Mouse (Mus musculus): ENCODE results near the gene Ppp1r12b. TPM values are rescaled to one million over a fixed set of nuclear protein-coding genes. Genes with fewer than 3 reads are reported as not detected.

Gene Ppp1r12b
- polyA plus RNA-seq, 1 experiment: 17.8 TPM

DNA sequence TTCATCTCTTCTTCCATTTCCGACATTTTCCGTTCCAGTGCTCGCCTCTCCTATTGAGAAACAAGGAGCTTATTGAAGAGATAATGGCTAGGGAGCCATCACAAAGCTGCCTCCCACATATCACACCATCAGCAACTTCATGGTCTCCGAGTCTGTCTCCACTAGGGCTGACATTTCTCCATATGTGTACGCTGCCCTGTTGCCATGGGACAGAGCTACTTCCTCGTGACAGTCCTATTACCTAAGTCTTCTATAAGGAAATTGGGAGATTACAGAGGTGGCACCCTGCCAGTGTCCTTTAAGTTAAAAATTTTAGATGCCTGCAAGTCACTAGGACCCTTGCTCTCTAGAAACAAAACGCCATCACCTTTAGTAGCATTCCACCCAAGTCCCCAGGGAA, 183.7 kb downstream of the Ppp1r12b start:
- TF ChIP-seq POLR2A (IDR thresholded peaks at IDR 0.05; ENCODE audit: borderline replicate concordance, control insufficient read depth, low read depth, low read length): no peak
- TF ChIP-seq CTCF (IDR thresholded peaks at IDR 0.05; ENCODE audit: control insufficient read depth, insufficient read depth, low read length): no peak
- Histone ChIP-seq H3K4me1 (ENCODE audit: control insufficient read depth, insufficient read depth, low read length) (no peaks in the 10 kb centered on the region; the same call in 1 of the 2 replicates), H3K27ac (ENCODE audit: control insufficient read depth, insufficient read depth, low read depth, low read length, poor library complexity) (no peak overlapping the region), H3K4me3 (replicated peaks; ENCODE audit: control insufficient read depth, low read depth, low read length) (no peak overlapping the region)
- WGBS: 61% methylated on average over 7 of the region's 7 CpGs

DNA sequence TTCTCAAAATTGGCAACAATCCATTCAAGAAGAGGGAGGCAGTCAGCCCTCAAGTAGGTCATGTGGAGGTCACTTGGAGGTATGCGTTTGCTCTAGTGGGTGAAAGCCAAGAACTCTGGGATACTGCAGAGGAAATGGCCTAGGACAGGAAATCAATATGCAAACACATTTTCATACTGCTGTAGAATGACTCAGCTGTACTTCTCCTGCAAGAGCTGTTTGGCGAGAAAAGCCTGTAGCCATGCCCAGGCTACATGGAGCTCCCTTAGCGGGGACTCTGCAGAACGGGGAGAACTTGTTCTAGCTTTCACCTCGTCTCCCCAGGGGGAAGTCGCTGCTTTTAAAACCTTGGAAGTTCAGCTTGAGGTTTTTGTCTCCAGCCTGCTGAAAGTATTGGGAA, 184.4 kb downstream of the Ppp1r12b start:
- H3K4me3 ChIP-seq (replicated peaks; ENCODE audit: control insufficient read depth, low read depth, low read length): no peak overlapping the region
- H3K27ac ChIP-seq (ENCODE audit: control insufficient read depth, insufficient read depth, low read depth, low read length, poor library complexity): no peak overlapping the region
- no peaks in the 10 kb centered on the region; the same call in 1 of the 2 replicates for H3K4me1 ChIP-seq (ENCODE audit: control insufficient read depth, insufficient read depth, low read length)
- no peak for TF ChIP-seq POLR2A (IDR thresholded peaks at IDR 0.05; ENCODE audit: borderline replicate concordance, control insufficient read depth, low read depth, low read length)
- TF ChIP-seq CTCF (IDR thresholded peaks at IDR 0.05; ENCODE audit: control insufficient read depth, insufficient read depth, low read length): no peak
- 18% methylated on average over 6 of the region's 6 CpGs for WGBS

GRCm38 (mm10) chr1:134770312-134770711, 185.4 kb downstream of the Ppp1r12b start:
- Histone ChIP-seq H3K4me1 (ENCODE audit: control insufficient read depth, insufficient read depth, low read length) (no peaks in the 10 kb centered on the region; the same call in 1 of the 2 replicates), H3K27ac (ENCODE audit: control insufficient read depth, insufficient read depth, low read depth, low read length, poor library complexity) (no peak overlapping the region), H3K4me3 (replicated peaks; ENCODE audit: control insufficient read depth, low read depth, low read length) (no peak overlapping the region)
- TF ChIP-seq CTCF (IDR thresholded peaks at IDR 0.05; ENCODE audit: control insufficient read depth, insufficient read depth, low read length): no peak
- 39% methylated on average over 5 of the region's 5 CpGs for WGBS

GRCm38 (mm10) chr1:134766448-134766847, 189.3 kb downstream of the Ppp1r12b start:
- Histone ChIP-seq H3K4me3 (replicated peaks; ENCODE audit: control insufficient read depth, low read depth, low read length) (no peak overlapping the region), H3K27ac (ENCODE audit: control insufficient read depth, insufficient read depth, low read depth, low read length, poor library complexity) (no peak overlapping the region), H3K4me1 (ENCODE audit: control insufficient read depth, insufficient read depth, low read length) (no peaks in the 10 kb centered on the region; the same call in 1 of the 2 replicates)
- TF ChIP-seq CTCF (IDR thresholded peaks at IDR 0.05; ENCODE audit: control insufficient read depth, insufficient read depth, low read length): no peak
- TF ChIP-seq POLR2A (IDR thresholded peaks at IDR 0.05; ENCODE audit: borderline replicate concordance, control insufficient read depth, low read depth, low read length): no peak
- 70% methylated on average over 4 of the region's 4 CpGs for whole genome bisulfite sequencing

DNA sequence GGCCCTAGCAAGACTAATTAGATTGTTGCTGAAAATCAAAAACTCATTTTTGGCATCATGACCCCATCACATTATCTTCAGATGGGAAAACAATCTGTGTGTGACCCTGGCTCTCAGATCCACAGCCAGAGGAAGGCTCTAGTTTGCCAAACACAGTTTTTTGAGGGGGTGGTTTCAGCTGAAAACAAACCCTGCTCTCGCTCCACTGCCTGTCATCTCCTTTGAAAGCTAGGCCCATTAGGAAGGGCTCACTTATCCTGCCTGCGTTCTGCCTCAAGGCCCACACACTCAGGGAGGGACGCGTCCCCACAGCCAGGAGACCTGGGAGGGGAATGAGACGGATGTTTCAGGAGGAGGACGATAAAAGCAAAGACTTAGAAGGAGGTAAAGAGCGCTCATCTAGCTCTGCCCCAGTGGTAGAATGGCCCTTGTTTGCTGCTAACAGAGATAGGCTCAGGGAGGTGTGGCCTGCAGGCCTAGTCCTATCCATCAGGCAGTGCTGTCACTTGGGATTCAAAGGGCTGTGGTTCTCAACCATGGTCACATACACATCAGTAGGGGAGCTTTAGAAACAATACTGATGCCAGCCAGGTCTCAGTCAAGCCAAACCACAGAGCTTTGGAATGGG, 190.8 kb downstream of the Ppp1r12b start:
- no peak for TF ChIP-seq CTCF (IDR thresholded peaks at IDR 0.05; ENCODE audit: control insufficient read depth, insufficient read depth, low read length)
- TF ChIP-seq POLR2A (IDR thresholded peaks at IDR 0.05; ENCODE audit: borderline replicate concordance, control insufficient read depth, low read depth, low read length): no peak
- 84% methylated on average over 7 of the region's 7 CpGs for WGBS
- Histone ChIP-seq H3K27ac (ENCODE audit: control insufficient read depth, insufficient read depth, low read depth, low read length, poor library complexity) (no peak overlapping the region), H3K4me1 (ENCODE audit: control insufficient read depth, insufficient read depth, low read length) (no peaks in the 10 kb centered on the region), H3K4me3 (replicated peaks; ENCODE audit: control insufficient read depth, low read depth, low read length) (no peak overlapping the region)

- WGBS: 83% methylated on average over 11 of the region's 11 CpGs
- Histone ChIP-seq H3K4me3 (replicated peaks; ENCODE audit: control insufficient read depth, low read depth, low read length) (no peak overlapping the region), H3K27ac (ENCODE audit: control insufficient read depth, insufficient read depth, low read depth, low read length, poor library complexity) (no peak overlapping the region), H3K4me1 (ENCODE audit: control insufficient read depth, insufficient read depth, low read length) (no peaks in the 10 kb centered on the region)
- TF ChIP-seq CTCF (IDR thresholded peaks at IDR 0.05; ENCODE audit: control insufficient read depth, insufficient read depth, low read length): no peak
- TF ChIP-seq POLR2A (IDR thresholded peaks at IDR 0.05; ENCODE audit: borderline replicate concordance, control insufficient read depth, low read depth, low read length): no peak
Observed at GRCm38 (mm10) chr1:134763776-134764438, 191.8 kb downstream of the Ppp1r12b start.

GRCm38 (mm10) chr1:134763250-134763649, 192.5 kb downstream of the Ppp1r12b start:
- 61% methylated on average over 4 of the region's 4 CpGs for WGBS
- Histone ChIP-seq H3K27ac (ENCODE audit: control insufficient read depth, insufficient read depth, low read depth, low read length, poor library complexity) (no peak overlapping the region), H3K4me3 (replicated peaks; ENCODE audit: control insufficient read depth, low read depth, low read length) (no peak overlapping the region), H3K4me1 (ENCODE audit: control insufficient read depth, insufficient read depth, low read length) (no peaks in the 10 kb centered on the region)
- TF ChIP-seq POLR2A (IDR thresholded peaks at IDR 0.05; ENCODE audit: borderline replicate concordance, control insufficient read depth, low read depth, low read length): no peak
- no peak for TF ChIP-seq CTCF (IDR thresholded peaks at IDR 0.05; ENCODE audit: control insufficient read depth, insufficient read depth, low read length)

DNA sequence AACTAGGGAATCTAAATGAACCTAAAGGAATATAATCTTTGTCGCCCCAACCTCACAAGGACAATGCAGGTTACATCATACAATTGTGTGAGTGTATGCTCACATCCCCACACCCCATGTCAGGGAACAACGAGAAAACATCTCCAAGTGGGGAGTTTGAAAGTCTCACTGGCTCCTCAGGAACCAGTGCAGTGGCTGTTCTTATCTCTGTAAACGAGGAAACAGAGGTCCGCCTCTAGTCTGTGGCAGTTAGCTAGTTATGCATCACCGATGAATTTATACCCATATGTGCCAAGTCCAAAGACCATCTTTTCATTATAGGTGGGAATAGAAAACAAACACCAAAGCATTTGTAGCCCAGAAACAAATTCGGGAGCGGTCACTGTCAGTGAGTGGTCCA, 194.2 kb downstream of the Ppp1r12b start:
- WGBS: 49% methylated on average over 7 of the region's 7 CpGs
- TF ChIP-seq POLR2A (IDR thresholded peaks at IDR 0.05; ENCODE audit: borderline replicate concordance, control insufficient read depth, low read depth, low read length) (no peak), CTCF (IDR thresholded peaks at IDR 0.05; ENCODE audit: control insufficient read depth, insufficient read depth, low read length) (no peak)
- Histone ChIP-seq H3K4me1 (ENCODE audit: control insufficient read depth, insufficient read depth, low read length) (no peaks in the 10 kb centered on the region), H3K4me3 (replicated peaks; ENCODE audit: control insufficient read depth, low read depth, low read length) (no peak overlapping the region), H3K27ac (ENCODE audit: control insufficient read depth, insufficient read depth, low read depth, low read length, poor library complexity) (no peak overlapping the region)

Data from bone marrow, adult 2 months (tissue).